Mouse (Mus musculus) forebrain, embryonic 13.5 days (tissue): Measurements from ENCODE around the gene Cts6. TPM values are rescaled to one million over a fixed set of nuclear protein-coding genes. Genes with fewer than 3 reads are reported as not detected.
"Not testable (repeated sequence)": the region's sequence is repeated elsewhere in the genome, so short reads cannot be mapped to it uniquely, and the experiment has no call there.

Source experiments
- ATAC-seq: fragments of 200-750 bp; cut with Nextera tagmentation; 2 replicates; pipeline ENCODE4 v1.8.0; 2017
- H3K27ac ChIP-seq: fragments of 300-500 bp; sonication (generic); 2 replicates; pipeline ENCODE4 v1.5.1; 2015; ENCODE audit warnings: inconsistent platforms, mild to moderate bottlenecking, moderate library complexity
- H3K27me3 ChIP-seq: fragments of 300-500 bp; sonication (generic); 2 replicates; pipeline ENCODE4 v1.6.1; 2015; ENCODE audit warnings: mild to moderate bottlenecking, inconsistent platforms
- H3K36me3 ChIP-seq: fragments of 300-500 bp; sonication (generic); 2 replicates; pipeline ENCODE4 v1.6.1; 2015; ENCODE audit warnings: mild to moderate bottlenecking, inconsistent platforms; ENCODE audit not compliant: poor library complexity, severe bottlenecking
- H3K4me1 ChIP-seq: fragments of 300-500 bp; sonication (generic); 2 replicates; pipeline ENCODE4 v1.6.1; 2015; ENCODE audit warnings: inconsistent platforms
- H3K4me2 ChIP-seq: fragments of 300-500 bp; sonication (generic); 2 replicates; pipeline ENCODE4 v1.6.1; 2015; ENCODE audit warnings: inconsistent platforms, mild to moderate bottlenecking, moderate library complexity
- H3K4me3 ChIP-seq: fragments of 300-500 bp; sonication (generic); 2 replicates; pipeline ENCODE4 v1.5.1; 2015; ENCODE audit warnings: mild to moderate bottlenecking, inconsistent platforms
- H3K9ac ChIP-seq: fragments of 300-500 bp; sonication (generic); 2 replicates; pipeline ENCODE4 v1.6.1; 2015; ENCODE audit warnings: mild to moderate bottlenecking, inconsistent platforms
- H3K9me3 ChIP-seq: fragments of 300-500 bp; sonication (generic); replicated peaks from 2 replicates; pipeline ENCODE4 v1.6.1; 2016; ENCODE audit warnings: inconsistent platforms
- WGBS: fragments of 180-500 bp; shearing (Covaris S2); methylation state at CpG from one replicate; pipeline ENCODE4 v1.1.7; 2015; 5-methylcytosine and 5-hydroxymethylcytosine counted together
- polyA plus RNA-seq: library from polyadenylated mRNA; unstranded; fragments of >200 nt; fragmentation: Nextera tagmentation; extraction: Ambion mirVana; gene quantifications from 2 replicates; pipeline ENCODE4 v1.2.1, GENCODE M21; 2015

Gene Cts6
- not detected in 2 replicates for polyA plus RNA-seq

GRCm38 (mm10) chr13:61203310-61203709 is at the start of gene Cts6:
Cts6 (minus strand) TSS chr13:61203410.
- H3K27ac ChIP-seq, result no peak within 1 kb of the TSS
- no peaks in the 10 kb centered on the region for H3K36me3 ChIP-seq
- no peak within 1 kb of the TSS for H3K4me2 ChIP-seq
- ATAC-seq, result no peak
- no peaks in the 10 kb centered on the region for H3K27me3 ChIP-seq
- no peak within 1 kb of the TSS for H3K4me3 ChIP-seq
- peaks cover 55% of the 10 kb centered on the region for H3K9me3 ChIP-seq
- no peaks in the 10 kb centered on the region for H3K4me1 ChIP-seq
- 87% methylated on average over 3 of the region's 3 CpGs for WGBS
- no peak within 1 kb of the TSS for H3K9ac ChIP-seq

- no peak overlapping the region for H3K9ac ChIP-seq
- 61% methylated on average over 13 of the region's 13 CpGs for WGBS
Measured at GRCm38 (mm10) chr13:61241076-61241947, 38.1 kb upstream of the Cts6 start.

DNA sequence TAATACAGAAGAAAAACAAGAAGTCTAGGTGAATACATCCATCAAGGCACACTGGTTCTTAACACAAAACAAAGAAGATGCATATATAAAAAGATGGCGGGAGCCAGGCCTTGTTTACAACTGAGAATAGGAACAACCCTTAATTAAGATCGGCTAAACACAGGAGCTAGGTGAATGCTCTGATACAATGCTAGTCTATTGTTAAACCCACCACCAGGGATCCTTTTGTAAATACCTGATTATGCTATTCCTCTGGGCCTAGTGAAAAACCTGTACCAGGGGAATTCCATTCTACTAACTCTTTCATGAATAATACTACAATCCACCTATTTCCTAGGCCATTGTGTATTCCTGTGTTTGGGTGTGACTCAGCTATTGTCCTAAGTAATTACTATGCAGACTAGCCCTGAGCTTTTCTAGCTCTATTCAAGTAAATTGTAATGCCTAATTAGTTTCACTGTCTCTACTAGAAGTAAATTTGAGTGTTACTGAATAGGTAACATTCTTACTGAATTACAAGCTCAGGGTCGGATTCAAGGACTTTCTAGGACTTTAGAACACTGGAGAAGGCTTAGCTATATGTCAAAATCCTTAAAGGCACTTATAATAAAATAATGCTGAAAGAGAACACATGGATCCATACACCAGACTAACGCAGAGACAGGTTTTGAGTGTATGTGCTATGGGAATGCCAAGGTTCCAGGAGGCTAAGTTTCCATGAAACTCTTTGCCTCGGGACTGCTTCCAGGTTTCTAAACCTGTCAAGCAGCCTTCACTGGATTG is 17.9 kb downstream of the Cts6 start:
- H3K9ac ChIP-seq, H3K4me3 ChIP-seq, H3K27ac ChIP-seq, H3K27me3 ChIP-seq, H3K36me3 ChIP-seq, H3K4me1 ChIP-seq, H3K4me2 ChIP-seq, ATAC-seq, H3K9me3 ChIP-seq: not testable (repeated sequence)
- 79% methylated on average over 5 of the region's 5 CpGs for WGBS

More at GRCm38 (mm10) chr13:61241076-61241947, 38.1 kb upstream of the Cts6 start:
- Histone ChIP-seq H3K4me1 (no peaks in the 10 kb centered on the region), H3K4me2 (no peak overlapping the region), H3K9me3 (peaks cover 35% of the 10 kb centered on the region), H3K27ac (no peak overlapping the region), H3K27me3 (no peaks in the 10 kb centered on the region), H3K4me3 (no peak overlapping the region), H3K36me3 (no peaks in the 10 kb centered on the region)
- no peak for ATAC-seq

GRCm38 (mm10) chr13:61164622-61165021 is 38.6 kb downstream of the Cts6 start:
- no peaks in the 10 kb centered on the region for H3K36me3 ChIP-seq
- H3K27ac ChIP-seq, result no peak overlapping the region
- 85% methylated on average over 4 of the region's 4 CpGs for WGBS
- no peak overlapping the region for H3K9ac ChIP-seq
- no peak overlapping the region for H3K4me3 ChIP-seq
- no peaks in the 10 kb centered on the region for H3K27me3 ChIP-seq
- peaks cover 44% of the 10 kb centered on the region for H3K9me3 ChIP-seq
- H3K4me1 ChIP-seq, result no peaks in the 10 kb centered on the region
- H3K4me2 ChIP-seq, result no peak overlapping the region
- no peak for ATAC-seq

DNA sequence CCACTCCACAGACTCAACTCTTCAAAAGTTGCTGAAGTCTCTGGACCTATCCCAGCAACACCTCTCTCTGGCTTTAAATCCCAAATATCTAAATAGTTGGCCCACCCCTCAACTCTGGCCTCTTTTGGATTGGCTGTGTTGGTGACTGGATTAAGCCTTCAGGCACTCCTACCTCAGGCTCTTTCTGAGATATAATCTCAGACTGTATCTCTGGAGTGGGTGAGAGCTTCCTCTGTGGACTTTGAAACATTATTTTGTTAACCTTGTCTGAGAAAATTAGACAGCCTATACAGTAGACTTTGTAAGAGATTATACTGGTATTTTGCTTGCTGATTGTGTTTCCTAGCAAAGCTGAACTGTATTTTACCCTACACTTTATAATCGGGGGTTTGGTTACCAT is 39.1 kb downstream of the Cts6 start, which contains the start of gene Ctsr:
TSS of gene Ctsr (minus strand) at position 101 of the 400 bp plus-strand sequence.
- 85% methylated on average over 1 of the region's 1 CpGs for WGBS
- no peak for ATAC-seq
- Histone ChIP-seq H3K27ac (no peak within 1 kb of the TSS), H3K36me3 (no peaks in the 10 kb centered on the region), H3K4me2 (no peak within 1 kb of the TSS), H3K9me3 (peaks cover 42% of the 10 kb centered on the region), H3K4me3 (no peak within 1 kb of the TSS), H3K4me1 (no peaks in the 10 kb centered on the region), H3K9ac (no peak within 1 kb of the TSS), H3K27me3 (no peaks in the 10 kb centered on the region)

Other genes with a start within 250 kb of the Cts6 start
- not detected in 2 replicates for gene Ctsj, start 197.5 kb downstream of the Cts6 start, polyA plus RNA-seq
- not detected in 2 replicates for gene Ctsq, start 162.8 kb downstream of the Cts6 start, polyA plus RNA-seq
- not detected in 2 replicates for gene Ctsr, start 39.2 kb downstream of the Cts6 start, polyA plus RNA-seq
- not detected in 2 replicates for gene Cts8, start 51.9 kb upstream of the Cts6 start, polyA plus RNA-seq
- not detected in 2 replicates for gene Gm49398, start 85.4 kb upstream of the Cts6 start, polyA plus RNA-seq
- gene Cts7, start 154.8 kb upstream of the Cts6 start, polyA plus RNA-seq, result not detected in 2 replicates